ENCODE assay signal across 20 mouse cellular contexts in the genomic region with DNA sequence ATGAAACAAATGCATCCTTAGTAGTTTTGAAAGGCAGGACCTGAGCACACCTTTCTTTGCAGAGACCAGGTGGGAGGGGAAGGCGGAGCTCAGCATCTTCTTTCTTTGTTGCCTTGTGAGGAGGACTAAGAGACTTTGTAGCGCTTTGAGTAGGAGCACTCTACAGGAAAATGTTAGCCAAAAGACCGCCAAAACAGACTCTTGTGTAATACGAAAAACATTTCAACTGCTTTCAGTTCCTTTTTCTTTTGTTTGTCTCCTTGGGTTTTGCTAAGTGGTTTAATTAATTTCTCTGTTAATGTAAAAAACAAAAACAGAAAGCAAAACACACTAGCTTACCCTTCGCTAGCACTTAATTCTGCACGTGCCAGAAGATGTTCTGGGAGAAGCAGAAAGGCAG.
"Had no signal": no experiment of that assay in that cellular context is flagged by ENCODE, and none has a peak within 500 bp of the region (broad histone marks: within the 10 kb centered on the region; RNA-seq: fewer than 3 reads in every experiment).

No protein-coding gene starts in this region.

- H3K4me1 ChIP-seq: liver, embryonic 15.5 days; lung, embryonic 15.5 days; megakaryocyte, embryonic 14.5 days; midbrain, embryonic 15.5 days; neural tube, embryonic 12.5 days had no signal

- H3K9ac ChIP-seq: liver, embryonic 15.5 days; liver, postnatal 0 days; lung, embryonic 15.5 days; midbrain, embryonic 13.5 days; midbrain, embryonic 15.5 days; neural tube, embryonic 12.5 days had no signal

- H3K4me3 ChIP-seq: liver, embryonic 15.5 days; lung, embryonic 15.5 days; megakaryocyte, embryonic 14.5 days; midbrain, embryonic 13.5 days; midbrain, embryonic 15.5 days; neural tube, embryonic 12.5 days had no signal

- H3K27me3 ChIP-seq: liver, embryonic 15.5 days; lung, embryonic 15.5 days; megakaryocyte, embryonic 14.5 days; midbrain, embryonic 13.5 days; midbrain, embryonic 15.5 days; neural tube, embryonic 12.5 days had no signal

- H3K27ac ChIP-seq: liver, embryonic 15.5 days; lung, embryonic 15.5 days; macrophage; midbrain, embryonic 13.5 days; midbrain, embryonic 15.5 days; neural tube, embryonic 12.5 days had no signal

- H3K9me3 ChIP-seq: liver, embryonic 15.5 days; lung, embryonic 15.5 days; midbrain, embryonic 13.5 days; midbrain, embryonic 15.5 days; neural tube, embryonic 12.5 days had no signal

- H3K4me2 ChIP-seq: liver, embryonic 15.5 days; lung, embryonic 15.5 days; midbrain, embryonic 11.5 days; midbrain, embryonic 13.5 days; midbrain, embryonic 15.5 days; neural tube, embryonic 12.5 days had no signal

- DNase-seq: liver, postnatal 0 days; lung, adult 2 months; lung, postnatal 14 days; lung, postnatal 36 days; retina, postnatal 1 day; right cerebral cortex, adult 18-20 months; right cerebral cortex, postnatal 25 days; right cerebral cortex, postnatal 4 days; spleen, adult 18-20 months; thymus, adult 18-20 months; thymus, postnatal 14 days; thymus, postnatal 36 days had no signal

- H3K36me3 ChIP-seq: liver, embryonic 15.5 days; lung, embryonic 15.5 days; midbrain, embryonic 13.5 days; midbrain, embryonic 15.5 days; neural tube, embryonic 12.5 days had no signal
